Mouse (Mus musculus): ENCODE data around the gene Peli3. TPM values are rescaled to one million over a fixed set of nuclear protein-coding genes. Genes with fewer than 3 reads are reported as not detected.

Peli3 gene
- polyA plus RNA-seq, 1 experiment: 3.9 TPM

DNA sequence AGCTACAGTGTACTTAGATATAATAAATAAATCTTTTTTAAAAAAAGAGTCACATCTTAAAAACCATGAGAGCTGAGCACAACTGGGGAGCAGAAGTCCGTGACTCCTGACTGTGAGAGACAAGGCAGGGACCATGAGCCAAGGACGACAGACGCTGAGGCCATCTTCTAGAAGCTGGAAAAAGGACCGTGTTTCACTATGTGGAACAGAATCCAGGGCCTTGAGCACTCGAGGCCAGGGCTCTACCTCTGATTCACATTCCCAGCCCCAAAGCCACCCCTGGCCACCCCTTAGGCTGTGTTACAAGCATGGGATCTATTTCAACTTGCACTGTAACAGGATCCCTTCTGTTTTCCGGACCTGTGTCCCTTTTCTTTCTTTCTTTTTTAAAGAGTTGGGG is 23.3 kb downstream of the Peli3 start:
- H3K4me3 ChIP-seq (ENCODE audit: low read depth, low read length): no peak overlapping the region
- H3K9ac ChIP-seq (ENCODE audit: low read depth, poor library complexity, severe bottlenecking): no peak overlapping the region
- TF ChIP-seq EP300 (IDR thresholded peaks at IDR 0.05; ENCODE audit: insufficient read depth, low read depth, low read length) (no peak), CTCF (IDR thresholded peaks at IDR 0.05; ENCODE audit: low read depth, low read length) (no peak), POLR2A (IDR thresholded peaks at IDR 0.05; ENCODE audit: insufficient read depth, low read length) (no peak)
- H3K27me3 ChIP-seq (ENCODE audit: control insufficient read depth, insufficient read depth, low read length, poor library complexity, severe bottlenecking): no peaks in the 10 kb centered on the region
- H3K36me3 ChIP-seq (ENCODE audit: control insufficient read depth, insufficient read depth, low read length, poor library complexity, severe bottlenecking): peaks cover 56% of the 10 kb centered on the region
- H3K4me1 ChIP-seq (ENCODE audit: control insufficient read depth, insufficient read depth, low read length): peaks cover 2% of the 10 kb centered on the region
- H3K27ac ChIP-seq (ENCODE audit: insufficient read depth, low read length): no peak overlapping the region
- H3K9me3 ChIP-seq (replicated peaks; ENCODE audit: control insufficient read depth, insufficient read depth, low read length, poor library complexity, severe bottlenecking): no peaks in the 10 kb centered on the region

DNA sequence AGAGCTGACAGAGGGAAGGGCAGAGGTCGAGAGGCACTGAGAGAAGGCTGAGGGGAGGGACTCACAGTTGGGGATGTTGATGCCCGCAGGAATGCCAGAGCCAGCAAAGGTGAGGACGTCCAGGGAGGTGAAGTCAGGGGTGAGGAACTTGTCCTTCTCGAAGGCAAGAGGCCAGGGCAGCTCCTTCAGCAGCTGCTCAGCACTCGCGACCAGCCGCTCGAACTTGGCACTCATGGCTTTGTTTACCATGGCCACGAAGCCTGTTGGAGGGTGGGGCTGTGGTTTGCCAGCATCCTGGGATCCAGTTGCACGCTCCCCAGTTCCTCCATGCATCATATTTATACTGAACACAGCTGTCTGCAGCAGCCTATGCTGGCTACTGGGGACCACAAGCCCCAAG is 26.1 kb downstream of the Peli3 start:
- Histone ChIP-seq H3K4me1 (ENCODE audit: control insufficient read depth, insufficient read depth, low read length) (peaks cover 2% of the 10 kb centered on the region), H3K36me3 (ENCODE audit: control insufficient read depth, insufficient read depth, low read length, poor library complexity, severe bottlenecking) (peaks cover 68% of the 10 kb centered on the region), H3K9me3 (replicated peaks; ENCODE audit: control insufficient read depth, insufficient read depth, low read length, poor library complexity, severe bottlenecking) (no peaks in the 10 kb centered on the region), H3K27me3 (ENCODE audit: control insufficient read depth, insufficient read depth, low read length, poor library complexity, severe bottlenecking) (no peaks in the 10 kb centered on the region), H3K9ac (ENCODE audit: low read depth, poor library complexity, severe bottlenecking) (no peak overlapping the region), H3K4me3 (ENCODE audit: low read depth, low read length) (no peak overlapping the region), H3K27ac (ENCODE audit: insufficient read depth, low read length) (no peak overlapping the region)
- no peak for TF ChIP-seq POLR2A (IDR thresholded peaks at IDR 0.05; ENCODE audit: insufficient read depth, low read length)
- TF ChIP-seq EP300 (IDR thresholded peaks at IDR 0.05; ENCODE audit: insufficient read depth, low read depth, low read length): no peak
- TF ChIP-seq CTCF (IDR thresholded peaks at IDR 0.05; ENCODE audit: low read depth, low read length): no peak

GRCm38 (mm10) chr19:4915924-4916603 is 26.9 kb downstream of the Peli3 start:
- Histone ChIP-seq H3K9ac (ENCODE audit: low read depth, poor library complexity, severe bottlenecking) (no peak overlapping the region), H3K27ac (ENCODE audit: insufficient read depth, low read length) (no peak overlapping the region), H3K9me3 (replicated peaks; ENCODE audit: control insufficient read depth, insufficient read depth, low read length, poor library complexity, severe bottlenecking) (no peaks in the 10 kb centered on the region), H3K4me1 (ENCODE audit: control insufficient read depth, insufficient read depth, low read length) (peaks cover 2% of the 10 kb centered on the region), H3K4me3 (ENCODE audit: low read depth, low read length) (no peak overlapping the region), H3K36me3 (ENCODE audit: control insufficient read depth, insufficient read depth, low read length, poor library complexity, severe bottlenecking) (peaks cover 63% of the 10 kb centered on the region), H3K27me3 (ENCODE audit: control insufficient read depth, insufficient read depth, low read length, poor library complexity, severe bottlenecking) (no peaks in the 10 kb centered on the region)
- TF ChIP-seq CTCF (IDR thresholded peaks at IDR 0.05; ENCODE audit: low read depth, low read length) (no peak), POLR2A (IDR thresholded peaks at IDR 0.05; ENCODE audit: insufficient read depth, low read length) (no peak), EP300 (IDR thresholded peaks at IDR 0.05; ENCODE audit: insufficient read depth, low read depth, low read length) (no peak)

GRCm38 (mm10) chr19:4909376-4909775 is 33.6 kb downstream of the Peli3 start:
- H3K9ac ChIP-seq (ENCODE audit: low read depth, poor library complexity, severe bottlenecking): no peak overlapping the region
- H3K27ac ChIP-seq (ENCODE audit: insufficient read depth, low read length): no peak overlapping the region
- H3K27me3 ChIP-seq (ENCODE audit: control insufficient read depth, insufficient read depth, low read length, poor library complexity, severe bottlenecking): no peaks in the 10 kb centered on the region
- H3K9me3 ChIP-seq (replicated peaks; ENCODE audit: control insufficient read depth, insufficient read depth, low read length, poor library complexity, severe bottlenecking): no peaks in the 10 kb centered on the region
- no peak overlapping the region for H3K4me3 ChIP-seq (ENCODE audit: low read depth, low read length)
- H3K36me3 ChIP-seq (ENCODE audit: control insufficient read depth, insufficient read depth, low read length, poor library complexity, severe bottlenecking): peaks cover 29% of the 10 kb centered on the region
- TF ChIP-seq EP300 (IDR thresholded peaks at IDR 0.05; ENCODE audit: insufficient read depth, low read depth, low read length): no peak
- no peak for TF ChIP-seq CTCF (IDR thresholded peaks at IDR 0.05; ENCODE audit: low read depth, low read length)
- no peak for TF ChIP-seq POLR2A (IDR thresholded peaks at IDR 0.05; ENCODE audit: insufficient read depth, low read length)
- no peaks in the 10 kb centered on the region for H3K4me1 ChIP-seq (ENCODE audit: control insufficient read depth, insufficient read depth, low read length)

- no peaks in the 10 kb centered on the region for H3K4me1 ChIP-seq (ENCODE audit: control insufficient read depth, insufficient read depth, low read length)
- no peak overlapping the region for H3K9ac ChIP-seq (ENCODE audit: low read depth, poor library complexity, severe bottlenecking)
- H3K9me3 ChIP-seq (replicated peaks; ENCODE audit: control insufficient read depth, insufficient read depth, low read length, poor library complexity, severe bottlenecking): no peaks in the 10 kb centered on the region
- H3K36me3 ChIP-seq (ENCODE audit: control insufficient read depth, insufficient read depth, low read length, poor library complexity, severe bottlenecking): peaks cover 17% of the 10 kb centered on the region
- TF ChIP-seq CTCF (IDR thresholded peaks at IDR 0.05; ENCODE audit: low read depth, low read length): peak; percentile 61
- no peak for TF ChIP-seq POLR2A (IDR thresholded peaks at IDR 0.05; ENCODE audit: insufficient read depth, low read length)
- no peak for TF ChIP-seq EP300 (IDR thresholded peaks at IDR 0.05; ENCODE audit: insufficient read depth, low read depth, low read length)
- H3K4me3 ChIP-seq (ENCODE audit: low read depth, low read length): no peak overlapping the region
- H3K27me3 ChIP-seq (ENCODE audit: control insufficient read depth, insufficient read depth, low read length, poor library complexity, severe bottlenecking): no peaks in the 10 kb centered on the region
- no peak overlapping the region for H3K27ac ChIP-seq (ENCODE audit: insufficient read depth, low read length)
These were observed 34.8 kb downstream of the Peli3 start for GRCm38 (mm10) chr19:4908107-4908506.

DNA sequence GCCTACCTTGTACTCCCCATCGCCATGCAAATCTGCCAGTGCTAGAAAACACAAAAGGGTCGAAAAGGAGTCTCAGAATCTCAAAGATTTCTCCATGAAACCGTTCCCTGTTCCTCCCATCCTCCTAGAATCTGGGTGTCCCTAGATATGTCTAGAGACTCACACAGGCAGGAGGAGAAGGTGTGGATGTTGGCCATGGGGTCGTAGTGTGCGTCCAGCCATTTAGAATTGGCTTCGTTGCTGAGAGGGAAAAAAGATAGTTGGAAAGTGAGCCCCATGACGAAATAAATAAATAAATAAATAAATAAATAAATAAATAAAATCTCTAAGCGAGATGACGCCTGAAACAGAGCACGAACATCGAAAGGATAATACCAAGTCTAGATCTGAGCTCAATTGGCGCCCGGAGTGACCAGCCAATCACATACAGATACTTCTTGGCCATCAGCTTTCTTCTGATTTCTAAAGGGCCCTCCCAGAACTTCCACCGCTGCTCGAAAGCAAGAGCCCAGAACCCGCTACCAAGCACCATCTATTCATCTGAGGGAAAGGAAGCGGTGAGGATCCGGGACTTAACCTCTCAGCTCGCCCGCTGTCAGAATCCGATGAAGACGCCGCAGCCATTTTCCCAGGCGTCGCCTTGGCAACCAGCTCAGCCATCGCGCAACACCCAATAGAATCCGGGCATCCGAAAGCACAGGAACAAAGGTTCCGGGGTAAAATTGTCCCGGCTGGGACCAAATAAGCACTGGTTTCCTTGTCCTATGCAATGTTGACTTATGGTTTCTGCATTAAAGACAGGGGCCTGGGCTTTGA is 36.7 kb downstream of the Peli3 start, which contains the start of gene Bbs1:
TSS of gene Bbs1 (minus strand) at position 650 of the 816 bp plus-strand sequence.
- H3K4me3 ChIP-seq (ENCODE audit: low read depth, low read length): peak within 1 kb of the TSS; percentile 90
- no peaks in the 10 kb centered on the region for H3K4me1 ChIP-seq (ENCODE audit: control insufficient read depth, insufficient read depth, low read length)
- peaks cover 6% of the 10 kb centered on the region; the same call in 1 of the 2 replicates for H3K36me3 ChIP-seq (ENCODE audit: control insufficient read depth, insufficient read depth, low read length, poor library complexity, severe bottlenecking)
- no peak within 1 kb of the TSS for H3K27ac ChIP-seq (ENCODE audit: insufficient read depth, low read length)
- peak within 1 kb of the TSS; percentile 60 for H3K9ac ChIP-seq (ENCODE audit: low read depth, poor library complexity, severe bottlenecking)
- no peak for TF ChIP-seq POLR2A (IDR thresholded peaks at IDR 0.05; ENCODE audit: insufficient read depth, low read length)
- no peak for TF ChIP-seq EP300 (IDR thresholded peaks at IDR 0.05; ENCODE audit: insufficient read depth, low read depth, low read length)
- TF ChIP-seq CTCF (IDR thresholded peaks at IDR 0.05; ENCODE audit: low read depth, low read length): no peak
- no peaks in the 10 kb centered on the region for H3K9me3 ChIP-seq (replicated peaks; ENCODE audit: control insufficient read depth, insufficient read depth, low read length, poor library complexity, severe bottlenecking)
- no peaks in the 10 kb centered on the region for H3K27me3 ChIP-seq (ENCODE audit: control insufficient read depth, insufficient read depth, low read length, poor library complexity, severe bottlenecking)
